Mouse (Mus musculus): ENCODE data around the gene Popdc2.

The Popdc2 gene

DNA sequence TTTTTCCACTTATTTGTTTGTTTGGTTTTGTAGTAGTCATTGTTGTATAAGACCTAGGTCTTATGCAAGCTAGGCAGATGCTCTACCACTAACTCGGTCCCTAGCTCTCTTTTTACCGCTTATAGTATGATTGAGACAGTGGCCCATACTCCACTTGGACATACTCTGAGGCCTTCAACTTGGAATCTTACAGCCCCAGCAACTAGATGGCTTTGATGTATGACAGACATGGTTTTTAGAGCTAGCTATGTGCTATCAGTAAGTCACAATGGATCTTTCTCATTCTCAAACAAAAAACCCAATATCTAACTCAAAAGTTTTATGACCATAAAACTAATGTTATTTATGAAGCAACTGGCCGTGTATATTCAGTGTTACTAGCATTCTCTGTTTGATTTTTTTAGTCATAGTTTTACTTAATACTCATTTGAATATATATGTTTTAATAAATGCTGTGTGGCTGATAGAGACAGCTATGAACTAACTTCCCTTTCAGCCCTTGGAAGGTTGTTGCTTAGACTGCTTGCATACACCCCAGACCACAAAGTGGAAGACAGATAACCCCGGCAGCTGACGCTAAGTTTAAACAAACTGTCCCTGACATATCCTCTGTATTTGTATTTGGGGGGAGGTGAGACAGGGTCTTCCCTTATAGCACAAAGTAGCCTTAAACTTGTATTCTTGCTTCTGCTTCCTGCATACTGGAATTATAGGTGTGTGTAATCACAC lies 7.7 kb upstream of the Popdc2 start:
- no peak for DNase-seq (ENCODE audit: low read depth, low spot score)

DNA sequence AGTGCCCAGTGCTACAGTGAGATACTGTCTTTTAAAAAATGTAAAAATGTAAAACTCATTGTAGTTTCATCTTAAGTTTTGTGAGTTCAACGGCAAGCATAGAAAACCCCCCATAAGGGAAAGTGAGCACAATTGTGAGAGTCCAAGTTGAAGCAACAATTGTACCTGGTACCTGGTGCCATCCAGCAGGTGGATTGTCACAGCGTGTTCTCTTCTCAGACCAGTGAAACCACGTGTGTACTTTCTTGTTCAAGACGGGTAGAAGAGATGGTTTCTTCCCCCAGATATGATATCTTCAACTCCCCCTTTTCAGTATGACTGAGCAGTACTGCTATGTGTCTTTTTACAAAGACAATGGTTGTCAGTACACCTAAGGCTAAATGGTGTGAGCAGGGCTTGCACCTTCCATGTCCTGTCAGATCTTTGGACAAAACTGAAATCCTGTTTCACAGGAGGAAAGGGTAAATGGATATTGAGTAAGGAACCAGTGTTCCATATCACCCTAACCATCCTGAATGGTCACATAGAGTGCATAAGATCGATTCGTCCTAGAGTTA lies 3.7 kb upstream of the Popdc2 start:
- DNase-seq (ENCODE audit: low read depth, low spot score), result no peak

DNA sequence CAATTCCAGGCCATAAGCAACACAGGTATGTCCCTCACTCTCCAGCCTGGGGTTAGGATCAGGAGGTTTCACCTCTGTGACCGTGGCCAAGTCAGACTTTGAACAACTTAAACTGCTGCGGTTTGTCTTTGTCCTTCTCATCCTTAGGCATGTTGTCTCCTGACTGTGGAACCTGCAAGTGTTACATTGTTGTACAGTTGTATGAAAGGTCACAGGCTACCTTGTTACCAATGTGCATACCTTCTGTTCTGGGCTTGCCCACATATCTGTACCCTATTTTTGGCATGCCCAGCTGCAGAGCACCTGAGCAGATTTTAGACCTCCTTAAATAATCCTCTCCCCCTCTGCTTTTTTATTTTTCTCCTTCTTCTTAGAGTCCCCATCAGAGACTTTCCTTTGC lies 2.8 kb upstream of the Popdc2 start:
- DNase-seq (ENCODE audit: low read depth, low spot score), result no peak

DNA sequence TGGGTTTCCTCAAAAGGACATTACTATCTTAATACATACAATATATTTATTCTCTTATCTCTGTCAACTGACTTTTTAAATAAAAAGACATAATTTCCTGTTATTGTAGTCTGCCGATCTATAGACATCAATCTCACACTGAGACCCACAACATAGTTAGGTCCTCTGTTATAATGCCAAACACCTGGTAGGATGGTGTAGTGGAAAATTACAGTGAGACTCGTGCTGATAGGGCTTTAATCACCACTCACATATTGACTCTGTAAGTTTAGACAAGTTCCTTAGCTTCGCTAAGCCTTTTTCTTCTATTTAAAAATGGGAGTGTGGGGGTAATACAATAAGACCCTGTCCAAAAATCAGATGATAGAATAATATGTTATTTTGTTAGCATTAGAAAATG lies 2.2 kb upstream of the Popdc2 start:
- DNase-seq (ENCODE audit: low read depth, low spot score), result no peak

DNA sequence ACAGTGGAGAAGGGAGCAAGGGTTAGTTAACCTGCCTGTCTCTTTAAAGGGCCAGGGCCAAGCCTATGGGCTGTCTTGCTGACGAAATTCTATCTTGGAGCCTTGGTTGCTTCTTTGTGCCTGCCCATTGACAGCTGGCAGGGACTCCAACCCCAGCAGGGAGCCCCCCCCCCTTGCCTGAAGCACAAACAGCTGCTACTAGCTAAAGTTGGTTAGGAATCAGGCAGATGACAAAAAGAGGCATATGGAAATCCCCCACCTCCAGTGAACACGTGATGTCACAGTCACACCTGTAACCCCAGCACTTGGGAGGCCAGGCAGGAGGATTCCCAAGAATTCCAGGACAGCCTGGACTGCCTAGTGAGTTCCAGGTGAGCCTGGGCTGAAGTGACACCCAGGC lies 1.7 kb upstream of the Popdc2 start:
- DNase-seq (ENCODE audit: low read depth, low spot score), result no peak

DNA sequence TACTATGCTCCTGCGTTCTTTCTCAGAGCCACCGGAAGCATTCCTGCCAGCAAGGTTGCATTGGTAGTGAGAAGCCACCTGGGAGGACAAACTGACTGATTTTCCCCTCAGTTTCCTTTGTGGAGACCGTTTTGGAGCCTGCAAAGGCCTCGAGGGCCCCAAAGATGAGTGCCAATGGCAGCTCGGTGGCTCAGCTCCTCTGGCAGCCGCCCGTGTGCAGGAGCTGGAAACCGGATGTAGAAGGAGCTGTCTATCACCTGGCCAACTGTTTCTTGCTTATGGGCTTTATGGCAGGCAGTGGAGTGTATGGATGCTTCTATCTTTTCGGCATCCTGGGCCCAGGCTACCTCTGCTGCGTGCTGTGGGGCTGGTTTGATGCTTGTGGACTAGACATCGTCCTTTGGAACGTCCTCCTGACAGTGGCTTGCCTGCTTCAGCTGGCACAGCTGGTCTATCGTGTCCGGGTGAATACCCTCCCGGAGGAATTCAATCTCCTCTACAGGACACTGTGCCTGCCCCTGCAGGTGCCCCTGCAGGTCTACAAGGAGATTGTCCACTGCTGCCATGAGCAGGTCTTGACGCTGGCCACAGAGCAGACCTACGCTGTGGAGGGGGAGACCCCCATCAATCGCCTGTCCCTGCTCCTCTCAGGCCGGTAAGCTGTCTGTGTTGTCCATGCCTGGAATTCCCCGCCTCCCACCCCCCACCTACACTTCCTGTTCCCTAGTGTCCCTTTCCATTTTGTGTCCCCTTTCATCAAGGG lies 665 bp downstream of the Popdc2 start:
- no peak for DNase-seq (ENCODE audit: low read depth, low spot score)

DNA sequence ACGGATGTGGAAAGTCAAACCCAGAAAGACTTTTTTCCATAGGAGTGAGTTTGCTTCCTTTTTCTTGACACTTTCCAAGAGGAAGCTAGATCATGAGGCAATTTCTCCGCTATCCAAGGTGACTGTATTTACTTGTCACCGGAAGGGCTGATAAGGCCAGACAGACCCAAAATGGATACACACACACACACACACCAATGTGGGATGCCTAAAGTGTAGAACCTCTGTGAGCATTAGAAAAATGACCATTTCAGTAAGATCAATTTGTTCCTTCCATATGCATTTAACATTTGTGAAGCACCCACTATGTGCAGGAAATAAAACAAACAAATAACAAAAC lies 1.2 kb downstream of the Popdc2 start:
- no peak for DNase-seq (ENCODE audit: low read depth, low spot score)

DNA sequence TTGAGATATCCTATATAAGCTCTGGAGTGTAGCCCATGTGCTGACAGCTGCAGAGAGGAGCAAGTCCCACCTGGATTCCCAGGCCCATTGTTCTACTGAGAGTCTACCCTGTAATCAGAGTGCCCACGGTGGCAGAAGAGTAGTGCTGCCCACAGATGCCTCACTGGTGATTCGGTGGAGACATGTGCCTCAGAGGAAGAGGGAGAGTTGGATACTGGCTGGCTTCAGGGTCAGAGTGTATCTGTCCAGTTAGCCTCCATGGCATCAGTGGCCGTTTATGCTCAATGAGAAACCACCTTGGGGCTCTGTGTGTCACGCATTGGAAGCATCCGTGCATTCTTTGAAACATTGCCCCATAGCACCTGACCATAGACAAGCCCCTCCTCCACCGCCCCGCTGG lies 1.6 kb downstream of the Popdc2 start:
- DNase-seq (ENCODE audit: low read depth, low spot score), result no peak

DNA sequence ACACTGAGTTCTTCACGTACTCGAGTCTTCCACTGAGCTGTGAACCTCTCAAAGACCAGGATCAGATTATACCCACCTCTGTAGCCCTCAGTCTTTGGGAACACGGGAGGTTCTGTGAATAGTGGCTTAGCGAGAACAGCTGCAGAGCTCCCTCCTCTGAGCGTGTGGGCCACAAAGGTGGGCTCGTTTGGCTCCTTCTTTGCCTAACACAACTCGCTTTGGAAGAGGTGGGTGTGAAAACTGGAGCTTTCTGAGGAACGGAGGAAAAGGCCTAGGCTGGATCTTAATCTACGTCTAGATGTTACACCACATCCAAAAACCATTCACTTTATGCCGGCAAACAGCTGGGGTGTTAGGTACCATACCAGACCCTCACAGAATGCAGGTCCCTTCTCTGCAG lies 3.4 kb downstream of the Popdc2 start:
- DNase-seq (ENCODE audit: low read depth, low spot score), result no peak

DNA sequence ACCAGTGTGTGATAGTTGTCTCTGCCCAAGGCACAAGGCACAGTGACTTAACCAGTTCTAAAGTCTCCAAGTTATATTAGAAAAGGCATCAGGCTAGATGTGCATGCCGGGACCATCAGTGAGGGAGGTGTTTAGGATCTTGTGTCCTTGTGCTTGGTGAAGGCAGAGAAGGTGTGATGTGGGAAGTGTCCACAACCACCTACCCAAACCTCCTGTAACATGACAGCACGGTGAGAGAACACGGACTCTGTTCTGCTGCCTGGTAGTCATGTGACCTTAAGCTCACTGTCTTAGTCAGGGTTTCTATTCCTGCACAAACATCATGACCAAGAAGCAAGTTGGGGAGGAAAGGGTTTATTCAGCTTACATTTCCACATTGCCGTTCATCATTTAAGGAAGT lies 4.2 kb downstream of the Popdc2 start:
- DNase-seq (ENCODE audit: low read depth, low spot score), result no peak

DNA sequence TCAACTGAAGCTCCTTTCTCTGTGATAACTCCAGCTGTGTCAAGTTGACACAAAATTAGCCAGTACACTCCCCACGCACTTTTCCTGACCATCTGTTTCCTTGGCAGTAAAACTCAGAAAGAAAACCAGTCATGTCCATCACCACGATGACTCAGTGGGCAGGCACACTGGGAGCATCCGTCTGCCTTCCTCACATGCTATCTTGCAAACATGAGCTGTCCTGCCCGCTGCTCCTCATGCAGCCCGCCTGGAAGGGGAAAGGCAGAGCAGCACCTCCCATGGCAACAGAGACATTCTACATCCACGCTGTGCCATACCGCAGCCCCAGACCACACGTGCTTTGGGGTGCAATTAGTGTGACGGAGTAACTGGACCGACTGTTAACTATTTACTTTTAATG lies 6.3 kb downstream of the Popdc2 start:
- peak; percentile 92 for DNase-seq (ENCODE audit: low read depth, low spot score)

DNA sequence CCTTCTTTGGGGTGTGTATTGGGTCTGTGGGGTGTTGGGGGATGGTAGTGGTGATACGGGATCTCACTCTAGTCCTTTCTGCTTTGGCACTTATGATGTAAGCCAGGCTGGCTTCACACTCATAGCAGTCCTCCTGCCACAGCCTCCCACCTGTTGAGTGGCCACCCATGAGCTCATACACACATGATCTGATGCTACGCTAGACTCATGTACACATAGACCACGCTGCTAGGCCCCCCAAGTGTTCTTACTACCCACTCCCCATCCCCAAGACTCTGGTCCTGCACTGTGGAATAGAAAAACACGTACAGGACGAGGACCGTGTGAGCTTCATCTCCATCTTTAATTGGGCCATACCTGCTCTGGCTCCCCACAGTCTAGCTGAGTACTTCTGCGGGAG lies 7.0 kb downstream of the Popdc2 start:
- no peak for DNase-seq (ENCODE audit: low read depth, low spot score)

DNA sequence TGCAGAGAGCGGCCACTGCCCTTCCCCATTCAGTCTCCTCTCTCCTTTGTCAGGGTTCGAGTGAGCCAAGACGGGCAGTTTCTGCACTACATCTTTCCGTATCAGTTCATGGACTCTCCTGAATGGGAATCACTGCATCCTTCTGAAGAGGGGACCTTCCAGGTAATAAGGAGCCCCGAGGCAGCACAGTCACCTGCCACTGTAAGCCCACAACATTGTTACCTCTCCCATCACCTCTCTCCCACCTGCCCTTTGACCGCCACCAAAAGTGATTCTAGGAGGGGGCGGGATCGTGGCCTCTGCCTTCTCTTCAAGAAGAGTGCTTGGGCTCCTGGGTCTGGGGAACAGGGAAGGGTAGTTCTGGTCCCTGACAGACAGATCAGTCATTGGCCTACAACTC lies 7.4 kb downstream of the Popdc2 start:
- DNase-seq (ENCODE audit: low read depth, low spot score), result no peak

DNA sequence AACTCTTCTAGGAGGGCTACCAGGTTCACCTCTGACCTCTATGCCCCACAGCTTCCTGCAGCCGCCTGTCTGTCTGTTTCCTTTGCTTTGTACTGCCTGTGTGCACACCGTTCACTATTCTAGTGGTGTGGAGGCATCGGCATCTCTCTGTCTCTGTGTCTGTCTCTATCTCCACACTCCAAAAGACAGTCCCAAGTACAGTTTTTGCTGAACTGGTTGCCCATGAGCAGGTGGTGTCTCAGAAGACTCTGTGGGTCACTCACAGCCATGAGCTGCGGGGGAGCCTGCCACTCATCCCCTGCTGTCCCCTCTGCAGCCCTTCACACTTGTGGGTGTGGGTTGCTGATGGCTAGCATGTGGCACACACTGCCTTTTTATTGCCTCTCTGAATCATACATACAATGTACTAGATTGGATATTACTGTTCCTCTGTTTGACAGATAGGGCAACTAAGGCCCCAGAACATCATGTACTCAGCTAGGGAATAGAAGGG lies 8.0 kb downstream of the Popdc2 start:
- DNase-seq (ENCODE audit: low read depth, low spot score), result no peak

DNA sequence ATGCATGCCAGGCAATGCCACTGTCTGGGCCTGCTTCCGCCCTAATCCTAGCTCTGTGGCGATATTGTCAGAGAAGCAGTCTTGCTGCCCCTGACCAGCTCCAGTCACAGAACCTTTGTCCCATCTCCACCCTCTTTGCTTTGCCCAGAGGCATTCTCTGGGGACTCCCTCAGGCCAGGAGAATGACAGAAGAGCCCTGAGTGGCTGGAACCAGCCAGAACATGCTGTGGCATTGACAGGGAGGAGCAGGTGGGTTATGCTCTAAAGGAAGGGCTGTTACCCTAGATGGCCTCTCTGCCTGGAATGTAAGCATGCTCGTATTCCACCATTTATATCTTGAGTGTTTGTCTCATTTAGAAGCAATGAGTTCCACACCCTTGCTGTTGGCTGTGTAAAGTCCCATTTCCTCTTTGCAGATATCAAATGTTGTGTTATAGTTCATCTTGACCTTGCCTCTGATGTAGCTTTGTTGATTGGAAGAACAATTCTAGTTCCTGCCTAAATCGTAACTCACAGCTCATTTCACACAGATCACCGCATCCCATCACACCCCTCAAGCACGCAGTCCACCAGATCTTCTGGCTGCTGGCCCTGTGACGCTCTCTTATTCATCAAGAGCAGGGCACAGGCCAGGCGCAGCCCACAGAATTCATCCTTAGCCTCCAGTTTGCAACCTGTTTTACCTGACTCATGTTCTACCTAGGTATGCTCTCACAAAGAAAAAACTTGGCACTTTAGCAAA lies 8.8 kb downstream of the Popdc2 start:
- DNase-seq (ENCODE audit: low read depth, low spot score), result no peak

DNA sequence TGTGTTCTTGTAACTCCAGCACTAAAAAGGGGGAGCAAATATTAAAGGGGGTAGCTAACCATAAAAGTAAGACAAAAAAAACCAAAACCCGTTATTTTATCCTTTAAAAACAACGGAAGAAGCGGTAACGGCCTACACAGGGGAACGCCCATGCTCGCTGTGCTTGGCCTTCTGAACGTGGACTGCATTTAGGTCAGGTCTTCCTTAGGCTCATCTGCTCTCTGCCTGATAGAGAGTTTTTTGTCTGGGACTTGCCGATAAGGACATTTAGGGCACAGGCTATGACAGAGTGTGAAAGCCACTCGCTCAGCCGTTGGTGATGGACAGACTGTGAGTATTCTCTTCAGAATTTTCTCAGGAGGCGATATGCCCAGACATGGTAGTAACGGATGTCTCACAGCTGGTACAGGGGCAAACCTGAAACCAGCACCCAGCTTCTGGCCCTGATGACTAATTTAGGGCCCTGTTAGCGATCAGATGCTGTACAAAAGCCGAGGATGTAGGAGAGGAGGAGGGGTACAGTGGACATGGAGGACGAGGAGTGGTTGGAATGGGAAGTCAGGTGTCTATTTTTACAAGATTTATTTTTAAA lies 9.8 kb downstream of the Popdc2 start:
- no peak for DNase-seq (ENCODE audit: low read depth, low spot score)

DNA sequence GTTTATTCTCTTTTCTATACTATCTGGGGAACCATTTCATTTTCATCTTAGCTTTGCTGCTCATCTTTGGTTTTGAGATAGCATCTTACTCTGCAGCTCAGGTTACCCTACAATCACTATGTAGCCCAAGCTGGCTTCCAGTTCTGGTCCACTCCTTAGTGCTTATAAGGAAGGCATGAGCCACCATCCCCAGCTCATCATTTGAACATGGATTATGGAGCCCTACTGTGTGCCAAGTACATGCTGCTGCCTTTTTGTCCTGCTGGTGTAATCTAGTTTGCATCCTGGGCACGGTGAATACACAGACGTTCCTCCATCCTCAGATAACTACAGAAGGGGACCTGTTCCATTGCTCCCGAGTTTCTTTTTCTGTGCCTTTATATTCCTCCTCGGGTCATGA lies 10.9 kb downstream of the Popdc2 start:
- no peak for DNase-seq (ENCODE audit: low read depth, low spot score)

DNA sequence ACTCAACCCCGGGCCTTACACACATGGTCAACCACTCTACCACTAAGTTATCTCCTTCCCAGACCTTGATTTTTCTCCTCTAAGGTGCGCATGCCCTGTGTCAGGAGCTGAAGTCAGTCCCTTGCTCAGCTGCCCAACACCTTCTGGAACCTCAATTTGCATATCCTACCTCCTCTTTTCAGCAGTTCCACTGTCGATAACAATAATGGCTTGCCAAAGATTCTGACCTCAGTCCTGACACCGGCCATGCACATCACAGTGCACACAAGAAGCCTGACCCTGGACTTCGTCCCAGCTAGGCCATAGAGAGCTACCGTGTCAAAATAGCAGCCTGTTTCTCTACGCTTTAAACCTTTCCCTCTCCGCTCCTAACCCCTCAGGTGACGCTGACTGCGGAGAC lies 11.4 kb downstream of the Popdc2 start:
- DNase-seq (ENCODE audit: low read depth, low spot score), result no peak

DNA sequence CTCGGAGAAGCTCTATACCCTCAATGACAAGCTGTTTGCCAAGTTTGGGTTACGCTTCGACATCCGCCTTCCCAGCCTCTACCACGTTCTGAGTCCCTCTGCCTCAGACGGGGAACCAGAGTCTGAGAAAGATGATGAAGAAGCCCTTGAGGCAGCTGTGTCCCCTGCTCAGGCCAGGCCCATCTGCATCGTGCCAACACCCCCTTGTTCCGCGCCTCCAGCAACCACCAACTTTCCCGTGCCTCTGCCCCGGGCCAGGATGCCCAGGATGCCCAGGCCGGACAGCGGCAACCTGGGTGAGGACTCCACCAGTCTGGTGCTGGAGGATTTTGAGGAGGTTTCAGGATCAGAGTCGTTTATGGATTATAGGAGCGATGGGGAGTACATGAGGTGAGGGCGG lies 11.9 kb downstream of the Popdc2 start:
- no peak for DNase-seq (ENCODE audit: low read depth, low spot score)

DNA sequence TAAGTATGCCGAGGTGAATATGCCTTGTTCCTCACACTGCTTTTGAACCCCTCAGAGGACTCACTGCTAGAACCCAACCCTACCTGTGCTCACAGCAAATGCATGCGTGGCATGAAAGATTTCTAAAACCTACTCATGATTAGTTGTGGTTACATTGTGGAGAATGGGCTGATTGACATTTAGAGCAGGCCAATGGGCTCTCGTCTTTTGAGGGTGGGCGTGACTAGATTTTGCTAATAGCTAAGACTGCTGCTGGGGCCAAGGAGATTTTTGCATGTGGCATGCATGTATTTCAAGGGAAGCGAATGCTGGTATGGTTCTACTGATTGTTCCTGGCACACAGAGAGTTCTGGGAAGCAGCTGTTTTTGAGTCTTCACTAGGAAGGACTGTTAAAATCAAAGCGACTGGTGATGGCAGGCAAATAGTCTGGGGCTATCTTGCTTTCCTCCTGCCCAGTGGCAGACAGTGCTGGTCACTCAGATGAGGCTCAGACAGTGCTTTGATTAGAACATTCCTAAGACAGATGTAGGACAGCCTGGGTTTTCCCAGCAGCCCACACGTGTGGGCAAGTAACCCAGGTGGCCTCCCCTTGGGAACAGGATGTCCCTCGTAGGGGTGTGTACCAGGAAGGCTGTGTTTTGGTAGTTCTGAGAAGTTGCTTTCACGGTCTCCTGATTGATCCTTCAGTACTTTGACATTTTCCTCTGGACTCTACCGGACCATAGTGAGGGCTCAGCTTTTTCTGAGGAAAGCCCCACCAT lies 12.6 kb downstream of the Popdc2 start:
- DNase-seq (ENCODE audit: low read depth, low spot score), result no peak

DNA sequence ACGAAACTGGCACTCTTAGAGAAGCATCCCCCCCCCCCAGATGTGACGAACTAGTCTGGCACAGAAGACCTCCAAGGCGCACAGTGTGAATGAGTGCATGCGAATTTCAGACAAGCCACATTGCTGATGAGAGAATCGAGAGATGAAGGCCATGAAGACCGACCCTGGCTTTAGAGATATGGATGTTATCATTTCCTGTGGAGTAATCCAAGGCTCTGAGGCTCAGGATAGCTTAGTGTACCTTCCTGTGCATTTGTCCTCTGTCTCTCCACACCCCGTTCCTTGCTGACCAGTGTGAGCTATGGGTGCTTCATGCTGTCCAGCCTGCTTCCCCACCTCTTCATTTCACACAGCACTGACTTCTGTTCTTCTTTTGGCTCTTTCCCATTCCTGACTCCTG lies 13.2 kb downstream of the Popdc2 start:
- DNase-seq (ENCODE audit: low read depth, low spot score), result no peak
